Mouse (Mus musculus): ENCODE measurements around the gene Bbs9. TPM values are rescaled to one million over a fixed set of nuclear protein-coding genes. Genes with fewer than 3 reads are reported as not detected.

The Bbs9 gene
- polyA plus RNA-seq (2012; rRNA removed) = 2.5 and 2.7 TPM in 2 replicates

DNA sequence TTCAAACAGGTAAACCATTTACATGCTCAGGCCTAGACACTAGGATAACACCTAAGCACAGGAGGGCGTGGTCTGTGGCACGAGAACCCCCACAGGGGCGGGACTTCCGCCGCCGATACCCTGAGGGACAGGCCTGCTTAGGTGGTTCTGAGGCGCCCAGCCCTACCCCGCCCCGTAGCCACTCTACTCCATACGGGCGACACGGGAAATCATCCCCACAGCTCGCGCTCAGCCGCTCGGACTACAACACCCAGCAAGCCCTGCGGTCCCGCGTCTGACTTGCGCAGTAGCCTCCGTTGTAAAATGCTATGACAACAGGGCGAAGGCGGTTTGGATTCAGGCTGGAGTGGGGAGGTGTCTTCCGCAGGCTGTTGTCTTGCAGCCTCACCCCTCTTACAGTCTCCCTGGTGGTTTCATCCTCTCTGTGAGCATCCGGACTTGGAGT lies at the start of gene Bbs9:
Gene Bbs9 (plus strand): TSS at position 292 of the 445 bp plus-strand sequence.

GRCm38 (mm10) chr9:22453990-22454389 lies 21.5 kb upstream of the Bbs9 start, which contains the start of gene Gm17545:
TSS of gene Gm17545 (plus strand) at chr9:22454290.

DNA sequence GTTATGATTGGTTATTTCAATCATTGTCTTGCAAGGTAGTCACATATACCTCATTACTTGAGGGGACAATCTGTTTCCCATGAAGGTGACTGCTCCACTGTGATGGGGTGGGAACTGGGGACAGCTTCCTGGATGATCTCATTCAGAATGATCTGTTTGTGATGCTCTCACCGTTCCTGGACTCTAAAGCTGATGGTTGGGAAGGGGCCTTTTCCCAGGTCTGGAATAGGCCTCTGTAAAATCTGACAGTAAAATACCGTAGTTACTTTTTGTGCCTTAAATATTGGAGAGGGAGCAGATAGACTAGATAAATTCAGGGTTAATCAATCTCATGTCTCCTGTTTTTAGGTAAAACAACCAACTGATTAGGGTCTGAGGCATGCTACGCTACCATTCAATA lies 5.9 kb upstream of the Bbs9 start, which contains the start of gene Rp9:
Gene Rp9 (minus strand): TSS at position 101 of the 400 bp plus-strand sequence.

Other genes starting within 250 kb of the Bbs9 start
- gene Zfp599, start 215.8 kb upstream of the Bbs9 start, polyA plus RNA-seq (2012; rRNA removed) = 0.76 and 0.81 TPM in 2 replicates
- 1.9 and 2.4 TPM in 2 replicates for gene Zfp810, start 168.1 kb upstream of the Bbs9 start, polyA plus RNA-seq (2012; rRNA removed)
- gene Anln, start 86.5 kb upstream of the Bbs9 start, polyA plus RNA-seq (2012; rRNA removed) = 20.1 and 23.2 TPM in 2 replicates
- 0.98 and 1.1 TPM in 2 replicates for gene 9530077C05Rik, start 64.2 kb upstream of the Bbs9 start, polyA plus RNA-seq (2012; rRNA removed)
- gene Gm17545, start 21.4 kb upstream of the Bbs9 start, polyA plus RNA-seq (2012; rRNA removed) = not detected in 2 replicates
- gene Rp9, start 6.0 kb upstream of the Bbs9 start, polyA plus RNA-seq (2012; rRNA removed) = 34.7 and 35.3 TPM in 2 replicates

Data from liver, embryonic 14 days (tissue).